Mouse (Mus musculus) heart, embryonic 11.5 days (tissue): ENCODE data around the gene Gm20388. TPM values are rescaled to one million over a fixed set of nuclear protein-coding genes. Genes with fewer than 3 reads are reported as not detected.
"Not testable (repeated sequence)": the region's sequence is repeated elsewhere in the genome, so short reads cannot be mapped to it uniquely, and the experiment has no call there.

Source experiments
- ATAC-seq: fragments of 200-750 bp; cut with Nextera tagmentation; replicated peaks from 2 replicates; pipeline ENCODE4 v1.8.0; 2017; ENCODE audit warnings: moderate library complexity; ENCODE audit not compliant: insufficient number of reproducible peaks, low FRiP score, low TSS enrichment
- H3K27ac ChIP-seq: fragments of 300-500 bp; sonication (generic); 2 replicates; pipeline ENCODE4 v1.5.1; 2014; ENCODE audit warnings: mild to moderate bottlenecking, low read depth, low read length
- H3K27me3 ChIP-seq: fragments of 300-500 bp; sonication (generic); 2 replicates; pipeline ENCODE4 v1.6.1; 2014; ENCODE audit warnings: mild to moderate bottlenecking, low read length, mixed read lengths; ENCODE audit not compliant: control insufficient read depth, insufficient read depth
- H3K36me3 ChIP-seq: fragments of 300-500 bp; sonication (generic); 2 replicates; pipeline ENCODE4 v1.6.1; 2014; ENCODE audit warnings: mild to moderate bottlenecking, low read length, moderate library complexity, mixed read lengths; ENCODE audit not compliant: control insufficient read depth, insufficient read depth
- H3K4me1 ChIP-seq: fragments of 300-500 bp; sonication (generic); 2 replicates; pipeline ENCODE4 v1.6.1; 2014; ENCODE audit warnings: low read length; ENCODE audit not compliant: control insufficient read depth, insufficient read depth
- H3K4me2 ChIP-seq: fragments of 300-500 bp; sonication (generic); 2 replicates; pipeline ENCODE4 v1.6.1; 2014; ENCODE audit warnings: mild to moderate bottlenecking, moderate library complexity
- H3K4me3 ChIP-seq: fragments of 300-500 bp; sonication (generic); 2 replicates; pipeline ENCODE4 v1.5.1; 2014; ENCODE audit warnings: low read depth, low read length
- H3K9ac ChIP-seq: fragments of 300-500 bp; sonication (generic); 2 replicates; pipeline ENCODE4 v1.6.1; 2014; ENCODE audit warnings: mild to moderate bottlenecking, low read depth, low read length, moderate library complexity
- H3K9me3 ChIP-seq: fragments of 300-500 bp; sonication (generic); replicated peaks from 2 replicates; pipeline ENCODE4 v1.6.1; 2016; ENCODE audit warnings: low read length; ENCODE audit not compliant: control insufficient read depth
- WGBS: fragments of 180-500 bp; shearing (Covaris S2); extraction: QIAGEN DNeasy Blood & Tissue Kit; methylation state at CpG from one replicate; pipeline ENCODE4 v1.1.7; 2014; ENCODE audit not compliant: insufficient replicate concordance; 5-methylcytosine and 5-hydroxymethylcytosine counted together
- polyA plus RNA-seq: library from polyadenylated mRNA; unstranded; fragments of >200 nt; fragmentation: Nextera tagmentation; extraction: Ambion mirVana; gene quantifications from 2 replicates; pipeline ENCODE4 v1.2.1, GENCODE M21; 2014

Gm20388 gene
- polyA plus RNA-seq, 1 experiment from 2014 or later = 6.4 TPM

DNA sequence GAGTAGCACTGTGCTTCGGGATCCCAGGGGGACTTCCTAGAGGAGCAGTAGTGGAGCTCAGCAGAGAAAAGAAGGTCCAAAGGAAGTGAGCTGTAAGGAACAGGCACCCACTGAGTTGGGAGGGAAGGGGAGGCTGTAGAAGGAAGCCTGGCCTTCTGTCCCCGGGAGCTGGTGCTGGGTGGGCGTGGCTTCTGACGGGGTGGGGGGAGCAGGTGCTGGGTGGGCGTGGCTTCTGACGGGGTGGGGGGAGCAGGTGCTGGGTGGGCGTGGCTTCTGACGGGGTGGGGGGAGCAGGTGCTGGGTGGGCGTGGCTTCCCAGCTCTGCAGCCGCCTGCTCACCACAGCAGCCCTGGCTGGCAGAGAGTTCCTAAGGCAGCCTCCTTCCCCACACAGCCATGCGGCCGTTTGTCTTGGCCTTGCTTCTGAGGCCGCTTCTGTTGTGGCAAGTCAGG lies 2413.3 kb downstream of the Gm20388 start:
- not testable (repeated sequence) for H3K36me3 ChIP-seq, ATAC-seq, H3K9me3 ChIP-seq, H3K27me3 ChIP-seq, H3K4me3 ChIP-seq
- peak overlapping the region; percentile 22 for H3K4me2 ChIP-seq
- 13% methylated on average over 10 of the region's 13 CpGs for WGBS
- H3K27ac ChIP-seq = peak overlapping the region; percentile 92
- peaks cover 94% of the 10 kb centered on the region for H3K4me1 ChIP-seq
- peak overlapping the region; percentile 49 for H3K9ac ChIP-seq

GRCm38 (mm10) chr8:122325196-122325595 lies 2414.6 kb downstream of the Gm20388 start:
- no peak for ATAC-seq
- peak overlapping the region; percentile 86 for H3K27ac ChIP-seq
- no peak overlapping the region for H3K4me3 ChIP-seq
- peaks cover 94% of the 10 kb centered on the region for H3K4me1 ChIP-seq
- 21% methylated on average over 2 of the region's 2 CpGs for WGBS
- no peaks in the 10 kb centered on the region for H3K36me3 ChIP-seq
- H3K4me2 ChIP-seq = peak overlapping the region; percentile 27; the same call in 1 of the 2 replicates
- peak overlapping the region; percentile 28 for H3K9ac ChIP-seq
- no peaks in the 10 kb centered on the region for H3K9me3 ChIP-seq
- no peaks in the 10 kb centered on the region for H3K27me3 ChIP-seq

DNA sequence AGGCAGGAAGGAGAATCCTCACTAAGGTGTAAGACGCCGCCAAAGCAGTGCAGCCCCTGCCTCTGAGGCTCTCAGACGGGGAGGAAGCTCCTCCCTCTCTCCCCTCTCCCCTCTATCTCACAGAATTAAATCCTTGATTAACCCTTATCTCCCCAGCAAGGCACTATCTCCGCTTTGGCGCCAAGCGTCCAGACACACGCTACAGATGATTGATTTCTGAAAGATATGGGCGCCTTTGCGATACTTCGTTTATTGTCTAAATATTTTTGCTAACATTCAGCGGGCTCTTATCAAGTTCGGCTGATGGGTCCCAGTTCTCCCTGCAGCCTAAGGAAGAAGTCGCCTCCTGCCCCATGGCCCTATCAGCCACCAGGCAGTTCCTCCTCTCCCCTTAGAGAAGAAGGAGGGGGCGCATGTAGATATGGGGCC lies 2415.5 kb downstream of the Gm20388 start:
- H3K4me2 ChIP-seq = peak overlapping the region; percentile 27
- no peaks in the 10 kb centered on the region for H3K9me3 ChIP-seq
- peaks cover 94% of the 10 kb centered on the region for H3K4me1 ChIP-seq
- ATAC-seq = no peak
- no peak overlapping the region for H3K4me3 ChIP-seq
- no peaks in the 10 kb centered on the region for H3K27me3 ChIP-seq
- peak overlapping the region; percentile 28; the same call in 1 of the 2 replicates for H3K9ac ChIP-seq
- WGBS = 9% methylated on average over 14 of the region's 14 CpGs
- H3K36me3 ChIP-seq = no peaks in the 10 kb centered on the region
- H3K27ac ChIP-seq = peak overlapping the region; percentile 86

DNA sequence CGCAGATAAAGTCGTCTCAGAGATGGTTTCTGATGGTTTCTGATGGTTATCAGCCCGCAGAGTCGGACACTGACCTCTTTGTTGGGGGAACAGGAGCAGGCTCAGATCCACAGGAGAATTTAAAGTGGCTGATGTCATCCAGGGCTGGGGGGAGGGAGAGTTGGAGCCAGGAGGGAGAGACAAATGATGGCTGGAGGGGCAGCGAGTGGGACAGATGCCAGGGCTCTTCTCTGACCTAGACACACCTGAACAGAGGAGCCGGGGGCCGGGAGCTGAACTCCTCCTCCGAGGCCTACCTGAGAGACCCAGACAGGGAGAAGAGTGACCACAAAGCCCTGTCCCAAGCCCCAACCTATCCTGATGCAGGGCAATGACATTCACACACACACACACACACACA lies 2418.4 kb downstream of the Gm20388 start:
- Histone ChIP-seq H3K27ac (peak overlapping the region; percentile 66), H3K36me3 (0 out of 2 replicates have a peak, but pooled peaks cover 2% of the 10 kb centered on the region)

DNA sequence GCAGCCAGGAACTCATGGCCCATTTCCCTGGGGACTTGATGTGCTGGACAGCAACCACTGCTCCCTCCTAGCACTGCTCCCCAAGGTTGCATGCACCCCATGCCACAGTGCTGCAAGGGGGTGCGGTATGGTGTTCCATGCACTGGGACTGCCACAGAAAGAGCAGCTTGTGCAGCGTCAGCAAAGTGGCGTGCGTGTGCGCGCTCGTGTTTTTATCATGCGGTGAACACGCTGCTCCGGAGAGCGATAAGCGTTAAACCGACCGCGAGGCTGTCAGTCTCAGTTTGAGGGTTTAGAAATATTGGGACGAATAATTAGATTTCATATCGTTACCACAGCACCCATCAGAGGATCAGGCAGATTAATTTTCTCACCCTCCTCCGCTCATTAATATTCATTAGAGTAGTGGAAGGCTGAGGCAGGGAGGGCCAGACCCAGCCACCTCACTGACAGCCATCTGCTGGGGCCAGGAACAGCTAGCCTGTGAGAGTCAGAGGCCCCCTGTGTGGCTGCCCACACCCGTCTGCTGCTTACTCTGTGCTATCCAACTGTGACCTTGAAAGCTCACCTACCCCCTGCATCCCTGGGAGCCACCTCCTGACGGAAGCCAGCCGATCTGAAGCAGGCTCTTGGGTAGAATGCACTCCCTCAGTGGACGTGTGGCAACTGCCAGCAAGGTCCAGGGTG lies 2419.1 kb downstream of the Gm20388 start:
- peaks cover 6% of the 10 kb centered on the region for H3K36me3 ChIP-seq

More for the DNA sequence above, 2418.4 kb downstream of the Gm20388 start:
- Histone ChIP-seq H3K4me3 (no peak overlapping the region), H3K4me2 (no peak overlapping the region), H3K9me3 (no peaks in the 10 kb centered on the region), H3K4me1 (peaks cover 69% of the 10 kb centered on the region), H3K27me3 (no peaks in the 10 kb centered on the region), H3K9ac (peak overlapping the region; percentile 29; the same call in 1 of the 2 replicates)
- ATAC-seq = no peak
- 52% methylated on average over 8 of the region's 8 CpGs for WGBS

DNA sequence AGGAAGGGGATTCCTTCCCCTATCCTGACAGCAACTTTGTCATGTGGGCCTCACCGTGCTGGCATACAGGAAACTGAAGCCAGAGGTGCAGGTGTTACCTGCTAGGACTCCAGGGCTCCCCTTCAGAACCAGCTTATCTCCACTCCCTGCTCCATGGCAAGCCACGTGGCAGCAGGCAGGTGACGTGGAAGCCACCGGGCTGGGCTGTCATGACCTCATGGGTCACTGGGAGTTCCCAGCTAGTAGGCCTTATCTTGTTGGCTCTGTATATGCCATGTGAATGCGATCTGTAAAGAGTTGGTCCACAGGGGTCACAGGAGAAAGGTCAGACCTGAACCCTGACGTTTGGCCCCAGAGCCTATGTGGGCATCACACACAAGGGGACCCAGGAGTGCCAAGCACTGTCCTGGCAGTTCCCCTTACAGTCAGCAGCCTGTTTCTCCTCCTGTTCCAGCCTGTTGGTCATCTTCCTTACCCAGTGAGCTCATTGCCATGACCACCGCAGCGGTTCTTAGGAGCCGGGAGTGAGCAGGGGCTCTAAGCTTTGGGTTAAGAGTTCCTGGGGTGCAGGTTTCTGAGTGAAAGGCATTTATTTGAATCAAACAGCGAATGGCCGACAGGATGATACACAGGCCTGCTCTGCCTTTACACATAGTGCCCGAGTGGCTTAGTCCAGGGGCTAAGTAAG lies 2419.9 kb downstream of the Gm20388 start:
- peaks cover 57% of the 10 kb centered on the region for H3K4me1 ChIP-seq
- ATAC-seq = peak; percentile 37; the same call in 1 of the 2 replicates

More for the DNA sequence above, 2419.1 kb downstream of the Gm20388 start:
- Histone ChIP-seq H3K9ac (no peak overlapping the region), H3K9me3 (no peaks in the 10 kb centered on the region), H3K4me2 (no peak overlapping the region), H3K4me3 (no peak overlapping the region), H3K27ac (peak overlapping the region; percentile 66), H3K27me3 (no peaks in the 10 kb centered on the region), H3K4me1 (peaks cover 62% of the 10 kb centered on the region)
- ATAC-seq = no peak
- 66% methylated on average over 22 of the region's 22 CpGs for WGBS

DNA sequence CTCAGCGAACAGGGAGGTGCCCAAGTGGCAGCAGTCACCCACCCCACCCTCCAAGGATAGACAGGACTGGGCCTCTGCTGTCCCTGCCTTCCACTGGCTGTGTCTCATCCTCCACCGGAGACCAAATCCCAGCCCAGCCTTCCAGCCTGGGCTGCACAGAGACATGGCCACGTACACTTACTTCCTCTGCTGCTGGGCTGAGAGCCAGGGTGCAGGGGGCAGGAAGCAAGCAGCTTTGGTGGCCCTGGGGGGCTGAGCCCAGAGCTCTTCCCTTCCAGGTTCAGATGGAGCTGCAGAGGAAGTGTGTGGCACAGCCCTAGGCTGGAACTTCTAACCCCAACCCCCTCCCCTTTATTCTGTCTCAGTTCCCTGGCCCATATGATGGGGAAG lies 2420.5 kb downstream of the Gm20388 start:
- H3K4me1 ChIP-seq = peaks cover 57% of the 10 kb centered on the region
- WGBS = 61% methylated on average over 3 of the region's 3 CpGs
- H3K27ac ChIP-seq = peak overlapping the region; percentile 66; the same call in 1 of the 2 replicates
- peaks cover 17% of the 10 kb centered on the region for H3K36me3 ChIP-seq
- H3K4me2 ChIP-seq = no peak overlapping the region
- no peak; the same call in 1 of the 2 replicates for ATAC-seq
- H3K4me3 ChIP-seq = no peak overlapping the region
- no peak overlapping the region for H3K9ac ChIP-seq
- no peaks in the 10 kb centered on the region for H3K9me3 ChIP-seq
- H3K27me3 ChIP-seq = no peaks in the 10 kb centered on the region; the same call in 1 of the 2 replicates

More for the DNA sequence above, 2419.9 kb downstream of the Gm20388 start:
- Histone ChIP-seq H3K27ac (peak overlapping the region; percentile 66), H3K4me3 (no peak overlapping the region), H3K36me3 (peaks cover 12% of the 10 kb centered on the region), H3K9ac (no peak overlapping the region), H3K4me2 (no peak overlapping the region), H3K9me3 (no peaks in the 10 kb centered on the region), H3K27me3 (no peaks in the 10 kb centered on the region; the same call in 1 of the 2 replicates)
- 59% methylated on average over 12 of the region's 12 CpGs for WGBS

DNA sequence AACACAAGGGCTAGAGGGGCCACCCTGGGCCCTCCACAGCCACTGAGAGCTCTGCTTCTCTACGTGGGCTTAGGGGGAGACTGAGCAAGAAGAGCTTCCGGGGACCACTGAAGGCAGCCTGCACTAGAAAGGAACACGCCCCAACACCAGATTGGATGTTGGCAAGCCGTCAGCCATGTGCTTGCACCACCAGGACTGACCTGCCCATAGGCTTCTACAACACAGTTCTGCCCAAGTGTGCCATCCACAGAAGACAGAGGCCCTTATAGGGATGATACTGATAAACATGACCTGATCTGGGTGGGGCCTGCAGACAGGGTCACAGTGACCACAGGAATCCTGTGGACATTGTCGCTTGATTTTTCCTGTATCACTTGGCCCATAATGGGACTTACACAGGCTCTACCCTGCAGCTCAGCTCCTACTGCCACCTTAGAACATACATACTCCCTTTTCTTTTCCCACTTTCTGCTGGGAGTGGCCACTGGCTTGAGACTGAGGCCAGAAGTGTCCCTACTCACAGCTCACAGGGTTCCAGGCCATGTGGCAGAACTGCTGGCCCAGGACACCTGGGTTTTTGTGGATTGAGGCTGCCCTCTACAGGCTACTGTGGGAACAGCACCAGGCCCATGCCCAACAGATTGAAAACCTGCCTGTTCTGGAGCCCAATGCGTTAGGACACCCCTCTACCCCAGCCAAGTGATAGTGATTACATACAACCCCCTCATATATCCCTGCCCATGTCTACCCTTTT lies 2422.3 kb downstream of the Gm20388 start:
- H3K9ac ChIP-seq = no peak overlapping the region; the same call in 1 of the 2 replicates
- no peak for ATAC-seq
- 72% methylated on average over 6 of the region's 6 CpGs for WGBS
- H3K27ac ChIP-seq = no peak overlapping the region
- peaks cover 27% of the 10 kb centered on the region for H3K36me3 ChIP-seq
- no peaks in the 10 kb centered on the region for H3K9me3 ChIP-seq
- H3K4me3 ChIP-seq = no peak overlapping the region
- H3K27me3 ChIP-seq = no peaks in the 10 kb centered on the region; the same call in 1 of the 2 replicates
- H3K4me2 ChIP-seq = no peak overlapping the region
- H3K4me1 ChIP-seq = peaks cover 49% of the 10 kb centered on the region
